Mouse (Mus musculus): ENCODE results near the gene Tanc1. TPM values are rescaled to one million over a fixed set of nuclear protein-coding genes. Genes with fewer than 3 reads are reported as not detected.

Tanc1 gene
- polyA plus RNA-seq, 1 experiment from 2014 or later = 2.4 TPM

- Histone ChIP-seq H3K27me3 (no peaks in the 10 kb centered on the region), H3K4me1 (replicated peaks) (no peaks in the 10 kb centered on the region; the same call in 1 of the 2 replicates), H3K9ac (no peak overlapping the region), H3K36me3 (replicated peaks) (no peaks in the 10 kb centered on the region), H3K4me2 (no peak overlapping the region), H3K27ac (replicated peaks) (no peak overlapping the region), H3K9me3 (replicated peaks) (no peaks in the 10 kb centered on the region), H3K4me3 (replicated peaks) (no peak overlapping the region)
- WGBS (ENCODE audit: insufficient replicate concordance) = 49% methylated on average over 18 of the region's 18 CpGs
- ATAC-seq (ENCODE audit: insufficient read depth) = no peak
Observed at GRCm38 (mm10) chr2:59800481-59801266, 188.8 kb downstream of the Tanc1 start.

GRCm38 (mm10) chr2:59802722-59803387, 191.0 kb downstream of the Tanc1 start:
- Histone ChIP-seq H3K9me3 (replicated peaks) (no peaks in the 10 kb centered on the region), H3K27me3 (no peaks in the 10 kb centered on the region), H3K4me1 (replicated peaks) (no peaks in the 10 kb centered on the region; the same call in 1 of the 2 replicates), H3K36me3 (replicated peaks) (no peaks in the 10 kb centered on the region; the same call in 1 of the 2 replicates), H3K4me3 (replicated peaks) (no peak overlapping the region), H3K9ac (no peak overlapping the region), H3K4me2 (no peak overlapping the region), H3K27ac (replicated peaks) (no peak overlapping the region)
- 53% methylated on average over 8 of the region's 8 CpGs for WGBS (ENCODE audit: insufficient replicate concordance)
- no peak for ATAC-seq (ENCODE audit: insufficient read depth)

- H3K27me3 ChIP-seq = no peaks in the 10 kb centered on the region
- H3K4me3 ChIP-seq (replicated peaks) = no peak overlapping the region
- WGBS (ENCODE audit: insufficient replicate concordance) = 60% methylated on average over 2 of the region's 2 CpGs
- no peaks in the 10 kb centered on the region for H3K9me3 ChIP-seq (replicated peaks)
- no peak overlapping the region for H3K4me2 ChIP-seq
- peaks cover 4% of the 10 kb centered on the region; the same call in 1 of the 2 replicates for H3K36me3 ChIP-seq (replicated peaks)
- no peak overlapping the region for H3K9ac ChIP-seq
- no peak overlapping the region for H3K27ac ChIP-seq (replicated peaks)
- no peak for ATAC-seq (ENCODE audit: insufficient read depth)
- no peaks in the 10 kb centered on the region; the same call in 1 of the 2 replicates for H3K4me1 ChIP-seq (replicated peaks)
Observed at GRCm38 (mm10) chr2:59805595-59805994, 193.8 kb downstream of the Tanc1 start.

GRCm38 (mm10) chr2:59806038-59806437, 194.2 kb downstream of the Tanc1 start:
- Histone ChIP-seq H3K9ac (no peak overlapping the region), H3K4me2 (no peak overlapping the region), H3K36me3 (replicated peaks) (peaks cover 4% of the 10 kb centered on the region; the same call in 1 of the 2 replicates), H3K4me3 (replicated peaks) (no peak overlapping the region), H3K9me3 (replicated peaks) (no peaks in the 10 kb centered on the region), H3K27me3 (no peaks in the 10 kb centered on the region), H3K4me1 (replicated peaks) (no peaks in the 10 kb centered on the region; the same call in 1 of the 2 replicates), H3K27ac (replicated peaks) (no peak overlapping the region)
- ATAC-seq (ENCODE audit: insufficient read depth) = no peak
- 64% methylated on average over 6 of the region's 6 CpGs for WGBS (ENCODE audit: insufficient replicate concordance)

- no peak overlapping the region for H3K4me3 ChIP-seq (replicated peaks)
- H3K27me3 ChIP-seq = no peaks in the 10 kb centered on the region
- H3K36me3 ChIP-seq (replicated peaks) = peaks cover 4% of the 10 kb centered on the region; the same call in 1 of the 2 replicates
- 26% methylated on average over 4 of the region's 4 CpGs for whole genome bisulfite sequencing (ENCODE audit: insufficient replicate concordance)
- H3K4me2 ChIP-seq = no peak overlapping the region
- H3K27ac ChIP-seq (replicated peaks) = no peak overlapping the region
- no peak for ATAC-seq (ENCODE audit: insufficient read depth)
- H3K9me3 ChIP-seq (replicated peaks) = no peaks in the 10 kb centered on the region
- no peak overlapping the region for H3K9ac ChIP-seq
- H3K4me1 ChIP-seq (replicated peaks) = no peaks in the 10 kb centered on the region
Observed at GRCm38 (mm10) chr2:59808608-59809007, 196.8 kb downstream of the Tanc1 start.

GRCm38 (mm10) chr2:59810039-59810438, 198.2 kb downstream of the Tanc1 start:
- Histone ChIP-seq H3K4me1 (replicated peaks) (no peaks in the 10 kb centered on the region), H3K36me3 (replicated peaks) (peaks cover 4% of the 10 kb centered on the region; the same call in 1 of the 2 replicates), H3K27ac (replicated peaks) (no peak overlapping the region), H3K9me3 (replicated peaks) (no peaks in the 10 kb centered on the region), H3K9ac (no peak overlapping the region), H3K4me3 (replicated peaks) (no peak overlapping the region), H3K4me2 (no peak overlapping the region), H3K27me3 (no peaks in the 10 kb centered on the region)
- ATAC-seq (ENCODE audit: insufficient read depth) = no peak
- WGBS (ENCODE audit: insufficient replicate concordance) = 67% methylated on average over 7 of the region's 7 CpGs

GRCm38 (mm10) chr2:59811247-59811646, 199.4 kb downstream of the Tanc1 start:
- Histone ChIP-seq H3K4me2 (no peak overlapping the region), H3K9me3 (replicated peaks) (no peaks in the 10 kb centered on the region), H3K4me3 (replicated peaks) (no peak overlapping the region), H3K27me3 (no peaks in the 10 kb centered on the region), H3K4me1 (replicated peaks) (no peaks in the 10 kb centered on the region), H3K9ac (no peak overlapping the region), H3K36me3 (replicated peaks) (peaks cover 4% of the 10 kb centered on the region; the same call in 1 of the 2 replicates), H3K27ac (replicated peaks) (no peak overlapping the region)
- no peak for ATAC-seq (ENCODE audit: insufficient read depth)
- WGBS (ENCODE audit: insufficient replicate concordance) = 54% methylated on average over 1 of the region's 1 CpGs

GRCm38 (mm10) chr2:59812641-59813040, 200.8 kb downstream of the Tanc1 start:
- Histone ChIP-seq H3K36me3 (replicated peaks) (0 out of 2 replicates have a peak, but pooled peaks cover 4% of the 10 kb centered on the region), H3K4me2 (no peak overlapping the region), H3K27ac (replicated peaks) (no peak overlapping the region), H3K4me3 (replicated peaks) (no peak overlapping the region), H3K4me1 (replicated peaks) (no peaks in the 10 kb centered on the region), H3K9ac (no peak overlapping the region), H3K9me3 (replicated peaks) (no peaks in the 10 kb centered on the region), H3K27me3 (no peaks in the 10 kb centered on the region)
- no peak for ATAC-seq (ENCODE audit: insufficient read depth)
- WGBS (ENCODE audit: insufficient replicate concordance) = 71% methylated on average over 1 of the region's 1 CpGs

- WGBS (ENCODE audit: insufficient replicate concordance) = 75% methylated on average over 13 of the region's 13 CpGs
- Histone ChIP-seq H3K4me3 (replicated peaks) (no peak overlapping the region), H3K4me2 (no peak overlapping the region), H3K9me3 (replicated peaks) (no peaks in the 10 kb centered on the region), H3K4me1 (replicated peaks) (no peaks in the 10 kb centered on the region), H3K27ac (replicated peaks) (no peak overlapping the region), H3K27me3 (no peaks in the 10 kb centered on the region), H3K9ac (no peak overlapping the region), H3K36me3 (replicated peaks) (no peaks in the 10 kb centered on the region)
- no peak for ATAC-seq (ENCODE audit: insufficient read depth)
Observed at GRCm38 (mm10) chr2:59813457-59813856, 201.6 kb downstream of the Tanc1 start.

GRCm38 (mm10) chr2:59814997-59815396, 203.2 kb downstream of the Tanc1 start:
- Histone ChIP-seq H3K4me1 (replicated peaks) (no peaks in the 10 kb centered on the region), H3K27ac (replicated peaks) (no peak overlapping the region), H3K4me2 (no peak overlapping the region), H3K9me3 (replicated peaks) (no peaks in the 10 kb centered on the region), H3K36me3 (replicated peaks) (no peaks in the 10 kb centered on the region), H3K27me3 (no peaks in the 10 kb centered on the region), H3K4me3 (replicated peaks) (no peak overlapping the region), H3K9ac (no peak overlapping the region)
- ATAC-seq (ENCODE audit: insufficient read depth) = no peak
- WGBS (ENCODE audit: insufficient replicate concordance) = 59% methylated on average over 8 of the region's 8 CpGs

GRCm38 (mm10) chr2:59818663-59819062, 206.8 kb downstream of the Tanc1 start:
- WGBS (ENCODE audit: insufficient replicate concordance) = 80% methylated on average over 15 of the region's 15 CpGs
- no peak overlapping the region for H3K9ac ChIP-seq
- no peaks in the 10 kb centered on the region for H3K4me1 ChIP-seq (replicated peaks)
- H3K36me3 ChIP-seq (replicated peaks) = no peaks in the 10 kb centered on the region
- no peak for ATAC-seq (ENCODE audit: insufficient read depth)
- H3K27ac ChIP-seq (replicated peaks) = no peak overlapping the region
- H3K27me3 ChIP-seq = no peaks in the 10 kb centered on the region
- H3K4me2 ChIP-seq = no peak overlapping the region
- H3K9me3 ChIP-seq (replicated peaks) = no peaks in the 10 kb centered on the region
- H3K4me3 ChIP-seq (replicated peaks) = no peak overlapping the region
